Mouse (Mus musculus) forebrain, embryonic 12.5 days (tissue): ENCODE results near the gene Arf3. TPM values are rescaled to one million over a fixed set of nuclear protein-coding genes. Genes with fewer than 3 reads are reported as not detected.
A peak's percentile ranks its signal among the peaks of the same experiment; 100 is the strongest.

Experiments
- ATAC-seq: fragments of 200-750 bp; cut with Nextera tagmentation; 2 replicates; pipeline ENCODE4 v1.8.0; 2017; ENCODE audit warnings: moderate TSS enrichment; ENCODE audit not compliant: low FRiP score
- H3K27ac ChIP-seq: fragments of 300-500 bp; sonication (generic); 2 replicates; pipeline ENCODE4 v1.5.1; 2016; ENCODE audit warnings: mild to moderate bottlenecking
- H3K27me3 ChIP-seq: fragments of 300-500 bp; sonication (generic); 2 replicates; pipeline ENCODE4 v1.6.1; 2016; ENCODE audit warnings: mild to moderate bottlenecking
- H3K36me3 ChIP-seq: fragments of 300-500 bp; sonication (generic); replicated peaks from 2 replicates; pipeline ENCODE4 v1.6.1; 2016; ENCODE audit warnings: mild to moderate bottlenecking
- H3K4me1 ChIP-seq: fragments of 300-500 bp; sonication (generic); 2 replicates; pipeline ENCODE4 v1.6.1; 2016
- H3K4me2 ChIP-seq: fragments of 300-500 bp; sonication (generic); 2 replicates; pipeline ENCODE4 v1.6.1; 2016; ENCODE audit warnings: mild to moderate bottlenecking, moderate library complexity
- H3K4me3 ChIP-seq: fragments of 300-500 bp; sonication (generic); replicated peaks from 2 replicates; pipeline ENCODE4 v1.5.1; 2016; ENCODE audit warnings: mild to moderate bottlenecking
- H3K9ac ChIP-seq: fragments of 300-500 bp; sonication (generic); 2 replicates; pipeline ENCODE4 v1.6.1; 2016; ENCODE audit warnings: mild to moderate bottlenecking
- H3K9me3 ChIP-seq: fragments of 300-500 bp; sonication (generic); 2 replicates; pipeline ENCODE4 v1.6.1; 2016
- WGBS: fragments of 180-500 bp; shearing (Covaris S2); methylation state at CpG from one replicate; pipeline ENCODE4 v1.1.7; 2016; 5-methylcytosine and 5-hydroxymethylcytosine counted together
- polyA plus RNA-seq: library from polyadenylated mRNA; unstranded; fragments of >200 nt; fragmentation: Nextera tagmentation; extraction: Ambion mirVana; gene quantifications from 2 replicates; pipeline ENCODE4 v1.2.1, GENCODE M21; 2016

The Arf3 gene
- polyA plus RNA-seq, 1 experiment from 2014 or later = 58.3 TPM

GRCm38 (mm10) chr15:98727443-98728321 is 35.3 kb downstream of the Arf3 start, which contains the start of gene Fkbp11:
Gene Fkbp11 (minus strand): TSS chr15:98728198.
- peak; percentile 76 for ATAC-seq
- no peaks in the 10 kb centered on the region for H3K9me3 ChIP-seq
- peaks cover 57% of the 10 kb centered on the region for H3K27me3 ChIP-seq
- peak within 1 kb of the TSS; percentile 84 for H3K4me2 ChIP-seq
- no peaks in the 10 kb centered on the region for H3K36me3 ChIP-seq
- under 1% methylated on average over 39 of the region's 39 CpGs for WGBS
- peak within 1 kb of the TSS; percentile 43 for H3K4me3 ChIP-seq
- H3K4me1 ChIP-seq = peaks cover 38% of the 10 kb centered on the region
- H3K27ac ChIP-seq = no peak within 1 kb of the TSS
- peak within 1 kb of the TSS; percentile 47 for H3K9ac ChIP-seq

- peak overlapping the region; percentile 84 for H3K4me2 ChIP-seq
- H3K4me3 ChIP-seq = peak overlapping the region; percentile 43; the same call in 1 of the 2 replicates
- H3K9me3 ChIP-seq = no peaks in the 10 kb centered on the region
- ATAC-seq = no peak
- WGBS = 48% methylated on average over 7 of the region's 7 CpGs
- H3K4me1 ChIP-seq = peaks cover 47% of the 10 kb centered on the region
- no peak overlapping the region for H3K9ac ChIP-seq
- no peaks in the 10 kb centered on the region for H3K36me3 ChIP-seq
- no peak overlapping the region for H3K27ac ChIP-seq
- peaks cover 60% of the 10 kb centered on the region for H3K27me3 ChIP-seq
Measured at GRCm38 (mm10) chr15:98726746-98727145, 36.3 kb downstream of the Arf3 start.

- WGBS = 79% methylated on average over 4 of the region's 4 CpGs
- Histone ChIP-seq H3K27ac (no peak overlapping the region), H3K9me3 (no peaks in the 10 kb centered on the region), H3K36me3 (no peaks in the 10 kb centered on the region), H3K4me1 (peaks cover 51% of the 10 kb centered on the region), H3K27me3 (peaks cover 66% of the 10 kb centered on the region), H3K4me3 (no peak overlapping the region), H3K9ac (no peak overlapping the region), H3K4me2 (no peak overlapping the region)
- ATAC-seq = no peak
Measured at GRCm38 (mm10) chr15:98726079-98726478, 36.9 kb downstream of the Arf3 start.

GRCm38 (mm10) chr15:98724441-98724840 is 38.6 kb downstream of the Arf3 start:
- Histone ChIP-seq H3K27me3 (peaks cover 70% of the 10 kb centered on the region), H3K27ac (no peak overlapping the region), H3K9me3 (no peaks in the 10 kb centered on the region), H3K4me1 (peaks cover 51% of the 10 kb centered on the region), H3K9ac (no peak overlapping the region), H3K36me3 (no peaks in the 10 kb centered on the region), H3K4me3 (no peak overlapping the region), H3K4me2 (no peak overlapping the region; the same call in 1 of the 2 replicates)
- ATAC-seq = no peak
- 38% methylated on average over 19 of the region's 19 CpGs for WGBS

- 68% methylated on average over 14 of the region's 14 CpGs for WGBS
- Histone ChIP-seq H3K4me3 (no peak overlapping the region), H3K9ac (no peak overlapping the region), H3K27ac (0 out of 2 replicates have a peak overlapping the region, but pooled peaks have one; percentile 54), H3K4me2 (no peak overlapping the region), H3K36me3 (no peaks in the 10 kb centered on the region), H3K9me3 (no peaks in the 10 kb centered on the region), H3K27me3 (peaks cover 58% of the 10 kb centered on the region), H3K4me1 (peaks cover 45% of the 10 kb centered on the region)
- ATAC-seq = no peak; the same call in 1 of the 2 replicates
Measured at GRCm38 (mm10) chr15:98722854-98723253, 40.2 kb downstream of the Arf3 start.

GRCm38 (mm10) chr15:98722191-98722590 is 40.8 kb downstream of the Arf3 start:
- H3K4me2 ChIP-seq = no peak overlapping the region
- ATAC-seq = no peak

GRCm38 (mm10) chr15:98717301-98717700 is 45.7 kb downstream of the Arf3 start:
- ATAC-seq = no peak
- Histone ChIP-seq H3K4me3 (no peak overlapping the region), H3K36me3 (no peaks in the 10 kb centered on the region), H3K9me3 (no peaks in the 10 kb centered on the region), H3K27ac (no peak overlapping the region), H3K4me1 (peaks cover 9% of the 10 kb centered on the region; the same call in 1 of the 2 replicates), H3K9ac (no peak overlapping the region), H3K27me3 (peaks cover 18% of the 10 kb centered on the region), H3K4me2 (no peak overlapping the region)
- 72% methylated on average over 16 of the region's 16 CpGs for WGBS

More at GRCm38 (mm10) chr15:98722191-98722590, 40.8 kb downstream of the Arf3 start:
- Histone ChIP-seq H3K9ac (no peak overlapping the region), H3K4me1 (peaks cover 39% of the 10 kb centered on the region), H3K27ac (peak overlapping the region; percentile 54; the same call in 1 of the 2 replicates), H3K4me3 (no peak overlapping the region), H3K36me3 (no peaks in the 10 kb centered on the region), H3K9me3 (no peaks in the 10 kb centered on the region), H3K27me3 (peaks cover 58% of the 10 kb centered on the region)
- WGBS = 55% methylated on average over 8 of the region's 8 CpGs

GRCm38 (mm10) chr15:98714230-98714652 is 48.8 kb downstream of the Arf3 start:
- no peak overlapping the region for H3K4me2 ChIP-seq
- H3K27me3 ChIP-seq = peaks cover 9% of the 10 kb centered on the region
- no peak overlapping the region for H3K4me3 ChIP-seq
- ATAC-seq = no peak
- H3K9ac ChIP-seq = no peak overlapping the region
- H3K36me3 ChIP-seq = no peaks in the 10 kb centered on the region
- H3K4me1 ChIP-seq = no peaks in the 10 kb centered on the region
- no peaks in the 10 kb centered on the region for H3K9me3 ChIP-seq
- WGBS = 86% methylated on average over 5 of the region's 5 CpGs
- H3K27ac ChIP-seq = no peak overlapping the region

GRCm38 (mm10) chr15:98710442-98710841 is 52.6 kb downstream of the Arf3 start:
- no peak overlapping the region for H3K4me2 ChIP-seq
- H3K36me3 ChIP-seq = no peaks in the 10 kb centered on the region
- 16% methylated on average over 9 of the region's 9 CpGs for WGBS
- H3K4me3 ChIP-seq = no peak overlapping the region
- H3K9ac ChIP-seq = no peak overlapping the region
- peaks cover 37% of the 10 kb centered on the region for H3K27me3 ChIP-seq
- ATAC-seq = no peak
- H3K4me1 ChIP-seq = peaks cover 5% of the 10 kb centered on the region; the same call in 1 of the 2 replicates
- no peaks in the 10 kb centered on the region for H3K9me3 ChIP-seq
- H3K27ac ChIP-seq = no peak overlapping the region

- Histone ChIP-seq H3K4me1 (peaks cover 5% of the 10 kb centered on the region; the same call in 1 of the 2 replicates), H3K4me2 (peak within 1 kb of the TSS; percentile 45), H3K9me3 (no peaks in the 10 kb centered on the region), H3K4me3 (peak within 1 kb of the TSS; percentile 31), H3K27me3 (peaks cover 55% of the 10 kb centered on the region), H3K36me3 (no peaks in the 10 kb centered on the region), H3K27ac (no peak within 1 kb of the TSS), H3K9ac (no peak within 1 kb of the TSS)
- 19% methylated on average over 16 of the region's 16 CpGs for WGBS
- ATAC-seq = peak; percentile 67
Measured at GRCm38 (mm10) chr15:98707766-98708372, 55.1 kb downstream of the Arf3 start, which contains the start of gene Ccdc65. Gene Ccdc65 (plus strand): TSS chr15:98708207.

GRCm38 (mm10) chr15:98704312-98704711 is 58.7 kb downstream of the Arf3 start:
- Histone ChIP-seq H3K36me3 (no peaks in the 10 kb centered on the region), H3K9ac (no peak overlapping the region), H3K4me2 (no peak overlapping the region), H3K4me1 (peaks cover 13% of the 10 kb centered on the region), H3K4me3 (no peak overlapping the region), H3K27ac (no peak overlapping the region), H3K27me3 (peaks cover 85% of the 10 kb centered on the region), H3K9me3 (no peaks in the 10 kb centered on the region)
- no peak for ATAC-seq
- 67% methylated on average over 9 of the region's 9 CpGs for WGBS
